Mouse (Mus musculus): ENCODE results near the gene Gm26992. TPM values are rescaled to one million over a fixed set of nuclear protein-coding genes. Genes with fewer than 3 reads are reported as not detected.
A peak's percentile ranks its signal among the peaks of the same experiment; 100 is the strongest.

Gm26992 gene
- polyA plus RNA-seq, 1 experiment from 2014 or later, result not detected

GRCm38 (mm10) chrX:103492398-103493256 lies 70.8 kb downstream of the Gm26992 start:
- H3K9ac ChIP-seq, result peak overlapping the region; percentile 80
- H3K4me1 ChIP-seq, result peaks cover 20% of the 10 kb centered on the region
- H3K27ac ChIP-seq, result peak overlapping the region; percentile 93
- ATAC-seq (ENCODE audit: low FRiP score), result peak; percentile 39
- H3K27me3 ChIP-seq, result no peaks in the 10 kb centered on the region
- peak overlapping the region; percentile 54 for H3K4me3 ChIP-seq (replicated peaks)
- peaks cover under 1% of the 10 kb centered on the region; the same call in 1 of the 2 replicates for H3K36me3 ChIP-seq (replicated peaks)
- 37% methylated on average over 10 of the region's 10 CpGs for WGBS
- H3K4me2 ChIP-seq, result peak overlapping the region; percentile 54
- no peaks in the 10 kb centered on the region for H3K9me3 ChIP-seq

- peak; percentile 97 for ATAC-seq (ENCODE audit: low FRiP score)
- peak overlapping the region; percentile 93 for H3K27ac ChIP-seq
- H3K27me3 ChIP-seq, result no peaks in the 10 kb centered on the region
- H3K4me3 ChIP-seq (replicated peaks), result peak overlapping the region; percentile 54
- peaks cover 7% of the 10 kb centered on the region for H3K36me3 ChIP-seq (replicated peaks)
- WGBS, result under 1% methylated on average over 48 of the region's 55 CpGs
- H3K9me3 ChIP-seq, result no peaks in the 10 kb centered on the region
- H3K9ac ChIP-seq, result peak overlapping the region; percentile 80
- peak overlapping the region; percentile 54 for H3K4me2 ChIP-seq
- H3K4me1 ChIP-seq, result peaks cover 20% of the 10 kb centered on the region
Measured at GRCm38 (mm10) chrX:103493351-103494173, 71.8 kb downstream of the Gm26992 start.

GRCm38 (mm10) chrX:103499374-103499773 lies 77.6 kb downstream of the Gm26992 start:
- no peak overlapping the region for H3K4me2 ChIP-seq
- no peak overlapping the region for H3K27ac ChIP-seq
- no peak overlapping the region for H3K4me3 ChIP-seq (replicated peaks)
- peaks cover 12% of the 10 kb centered on the region for H3K4me1 ChIP-seq
- ATAC-seq (ENCODE audit: low FRiP score), result no peak
- 90% methylated on average over 3 of the region's 3 CpGs for WGBS
- H3K36me3 ChIP-seq (replicated peaks), result peaks cover 22% of the 10 kb centered on the region
- no peak overlapping the region for H3K9ac ChIP-seq
- no peaks in the 10 kb centered on the region for H3K9me3 ChIP-seq
- no peaks in the 10 kb centered on the region for H3K27me3 ChIP-seq

- H3K9me3 ChIP-seq, result no peaks in the 10 kb centered on the region
- WGBS, result 98% methylated on average over 2 of the region's 2 CpGs
- no peaks in the 10 kb centered on the region for H3K27me3 ChIP-seq
- ATAC-seq (ENCODE audit: low FRiP score), result no peak
- H3K27ac ChIP-seq, result no peak overlapping the region
- no peak overlapping the region for H3K9ac ChIP-seq
- H3K4me1 ChIP-seq, result peaks cover 7% of the 10 kb centered on the region
- no peak overlapping the region for H3K4me3 ChIP-seq (replicated peaks)
- H3K36me3 ChIP-seq (replicated peaks), result peaks cover 26% of the 10 kb centered on the region
- no peak overlapping the region for H3K4me2 ChIP-seq
Measured at GRCm38 (mm10) chrX:103500137-103500536, 78.3 kb downstream of the Gm26992 start.

GRCm38 (mm10) chrX:103508218-103508617 lies 86.4 kb downstream of the Gm26992 start:
- no peak overlapping the region for H3K4me3 ChIP-seq (replicated peaks)
- H3K27ac ChIP-seq, result no peak overlapping the region
- WGBS, result 96% methylated on average over 4 of the region's 4 CpGs
- peaks cover 16% of the 10 kb centered on the region for H3K36me3 ChIP-seq (replicated peaks)
- no peak overlapping the region for H3K9ac ChIP-seq
- H3K27me3 ChIP-seq, result no peaks in the 10 kb centered on the region
- H3K9me3 ChIP-seq, result no peaks in the 10 kb centered on the region
- ATAC-seq (ENCODE audit: low FRiP score), result no peak
- no peak overlapping the region for H3K4me2 ChIP-seq
- H3K4me1 ChIP-seq, result no peaks in the 10 kb centered on the region

GRCm38 (mm10) chrX:103509168-103510019 lies 87.6 kb downstream of the Gm26992 start:
- Histone ChIP-seq H3K4me1 (no peaks in the 10 kb centered on the region), H3K4me3 (replicated peaks) (no peak overlapping the region), H3K36me3 (replicated peaks) (peaks cover 16% of the 10 kb centered on the region), H3K27me3 (no peaks in the 10 kb centered on the region), H3K27ac (no peak overlapping the region), H3K9ac (no peak overlapping the region), H3K9me3 (no peaks in the 10 kb centered on the region), H3K4me2 (no peak overlapping the region)
- WGBS, result 86% methylated on average over 8 of the region's 8 CpGs
- ATAC-seq (ENCODE audit: low FRiP score), result no peak

GRCm38 (mm10) chrX:103514782-103515181 lies 93.0 kb downstream of the Gm26992 start:
- Histone ChIP-seq H3K36me3 (replicated peaks) (no peaks in the 10 kb centered on the region), H3K4me3 (replicated peaks) (no peak overlapping the region), H3K9me3 (no peaks in the 10 kb centered on the region), H3K9ac (no peak overlapping the region), H3K4me1 (no peaks in the 10 kb centered on the region), H3K4me2 (no peak overlapping the region), H3K27me3 (no peaks in the 10 kb centered on the region), H3K27ac (no peak overlapping the region)
- 73% methylated on average over 4 of the region's 4 CpGs for WGBS
- ATAC-seq (ENCODE audit: low FRiP score), result no peak

GRCm38 (mm10) chrX:103515346-103515745 lies 93.5 kb downstream of the Gm26992 start:
- H3K27me3 ChIP-seq, result no peaks in the 10 kb centered on the region
- H3K4me2 ChIP-seq, result no peak overlapping the region
- ATAC-seq (ENCODE audit: low FRiP score), result no peak
- no peaks in the 10 kb centered on the region for H3K36me3 ChIP-seq (replicated peaks)
- no peaks in the 10 kb centered on the region for H3K9me3 ChIP-seq
- H3K27ac ChIP-seq, result no peak overlapping the region
- no peak overlapping the region for H3K9ac ChIP-seq
- no peaks in the 10 kb centered on the region for H3K4me1 ChIP-seq
- no peak overlapping the region for H3K4me3 ChIP-seq (replicated peaks)
- WGBS, result 73% methylated on average over 1 of the region's 1 CpGs

GRCm38 (mm10) chrX:103518798-103519197 lies 97.0 kb downstream of the Gm26992 start:
- H3K9ac ChIP-seq, result no peak overlapping the region
- H3K27ac ChIP-seq, result no peak overlapping the region
- no peaks in the 10 kb centered on the region for H3K4me1 ChIP-seq
- no peaks in the 10 kb centered on the region for H3K36me3 ChIP-seq (replicated peaks)
- H3K27me3 ChIP-seq, result no peaks in the 10 kb centered on the region
- H3K9me3 ChIP-seq, result no peaks in the 10 kb centered on the region
- no peak overlapping the region for H3K4me2 ChIP-seq
- 98% methylated on average over 2 of the region's 2 CpGs for WGBS
- H3K4me3 ChIP-seq (replicated peaks), result no peak overlapping the region
- ATAC-seq (ENCODE audit: low FRiP score), result no peak

GRCm38 (mm10) chrX:103519547-103519946 lies 97.7 kb downstream of the Gm26992 start:
- H3K36me3 ChIP-seq (replicated peaks), result no peaks in the 10 kb centered on the region
- no peaks in the 10 kb centered on the region for H3K27me3 ChIP-seq
- no peaks in the 10 kb centered on the region for H3K4me1 ChIP-seq
- no peaks in the 10 kb centered on the region for H3K9me3 ChIP-seq
- ATAC-seq (ENCODE audit: low FRiP score), result no peak
- H3K4me2 ChIP-seq, result no peak overlapping the region
- H3K27ac ChIP-seq, result no peak overlapping the region
- WGBS, result 74% methylated on average over 3 of the region's 3 CpGs
- no peak overlapping the region for H3K9ac ChIP-seq
- H3K4me3 ChIP-seq (replicated peaks), result no peak overlapping the region

GRCm38 (mm10) chrX:103521221-103521716 lies 99.5 kb downstream of the Gm26992 start:
- no peaks in the 10 kb centered on the region for H3K36me3 ChIP-seq (replicated peaks)
- no peaks in the 10 kb centered on the region for H3K27me3 ChIP-seq
- no peaks in the 10 kb centered on the region for H3K4me1 ChIP-seq
- no peak overlapping the region for H3K9ac ChIP-seq
- H3K4me3 ChIP-seq (replicated peaks), result no peak overlapping the region
- H3K27ac ChIP-seq, result no peak overlapping the region
- no peaks in the 10 kb centered on the region for H3K9me3 ChIP-seq
- no peak for ATAC-seq (ENCODE audit: low FRiP score)
- WGBS, result 49% methylated on average over 4 of the region's 4 CpGs
- no peak overlapping the region for H3K4me2 ChIP-seq

All from forebrain, embryonic 12.5 days (tissue).